Mouse (Mus musculus) kidney, embryonic 14.5 days (tissue): ENCODE measurements around the gene 2300009A05Rik. TPM values are rescaled to one million over a fixed set of nuclear protein-coding genes. Genes with fewer than 3 reads are reported as not detected.

ENCODE experiments used
- ATAC-seq: fragments of 200-750 bp; cut with Nextera tagmentation; 2 replicates; pipeline ENCODE4 v1.8.0; 2017; ENCODE audit warnings: moderate number of reproducible peaks, mild to moderate bottlenecking, moderate TSS enrichment, moderate library complexity; ENCODE audit not compliant: low FRiP score, low TSS enrichment
- H3K27ac ChIP-seq: fragments of 300-500 bp; sonication (generic); 2 replicates; pipeline ENCODE4 v1.5.1; 2014; ENCODE audit warnings: low read depth, mild to moderate bottlenecking, low read length, moderate library complexity, mixed read lengths
- H3K27me3 ChIP-seq: fragments of 300-500 bp; sonication (generic); 2 replicates; pipeline ENCODE4 v1.6.1; 2014; ENCODE audit warnings: mild to moderate bottlenecking, low read length; ENCODE audit not compliant: control insufficient read depth, insufficient read depth
- H3K36me3 ChIP-seq: fragments of 300-500 bp; sonication (generic); 2 replicates; pipeline ENCODE4 v1.6.1; 2014; ENCODE audit warnings: low read length, mixed read lengths; ENCODE audit not compliant: control insufficient read depth, insufficient read depth
- H3K4me1 ChIP-seq: fragments of 300-500 bp; sonication (generic); 2 replicates; pipeline ENCODE4 v1.6.1; 2014; ENCODE audit warnings: low read length, mixed read lengths; ENCODE audit not compliant: control insufficient read depth, insufficient read depth
- H3K4me2 ChIP-seq: fragments of 300-500 bp; sonication (generic); replicated peaks from 2 replicates; pipeline ENCODE4 v1.6.1; 2014; ENCODE audit warnings: low read depth, mild to moderate bottlenecking, low read length
- H3K4me3 ChIP-seq: fragments of 300-500 bp; sonication (generic); 2 replicates; pipeline ENCODE4 v1.5.1; 2014; ENCODE audit warnings: mild to moderate bottlenecking, low read length
- H3K9ac ChIP-seq: fragments of 300-500 bp; sonication (generic); 2 replicates; pipeline ENCODE4 v1.6.1; 2014; ENCODE audit warnings: low read depth, mild to moderate bottlenecking, low read length, moderate library complexity
- H3K9me3 ChIP-seq: fragments of 300-500 bp; sonication (generic); 2 replicates; pipeline ENCODE4 v1.6.1; 2016; ENCODE audit warnings: low read length; ENCODE audit not compliant: control insufficient read depth
- whole genome bisulfite sequencing: fragments of 180-500 bp; shearing (Covaris S2); extraction: QIAGEN DNeasy Blood & Tissue Kit; methylation state at CpG from one replicate; pipeline ENCODE4 v1.1.7; 2014; 5-methylcytosine and 5-hydroxymethylcytosine counted together
- polyA plus RNA-seq: library from polyadenylated mRNA; unstranded; fragments of >200 nt; fragmentation: Nextera tagmentation; extraction: Ambion mirVana; gene quantifications from 2 replicates; pipeline ENCODE4 v1.2.1, GENCODE M21; 2014

Gene 2300009A05Rik
- polyA plus RNA-seq, 1 experiment from 2014 or later: 55.1 TPM

- no peak for ATAC-seq
- WGBS: 97% methylated on average over 4 of the region's 4 CpGs
- no peak overlapping the region for H3K4me2 ChIP-seq
Observed at GRCm38 (mm10) chr9:63382761-63383160, 16.3 kb downstream of the 2300009A05Rik start.

GRCm38 (mm10) chr9:63380326-63380725 is 18.7 kb downstream of the 2300009A05Rik start:
- 85% methylated on average over 3 of the region's 3 CpGs for WGBS
- Histone ChIP-seq H3K9ac (no peak overlapping the region), H3K4me3 (no peak overlapping the region), H3K4me1 (peaks cover 12% of the 10 kb centered on the region; the same call in 1 of the 2 replicates), H3K27me3 (no peaks in the 10 kb centered on the region), H3K36me3 (no peaks in the 10 kb centered on the region), H3K4me2 (no peak overlapping the region), H3K9me3 (no peaks in the 10 kb centered on the region), H3K27ac (no peak overlapping the region)
- ATAC-seq: no peak

More at GRCm38 (mm10) chr9:63382761-63383160, 16.3 kb downstream of the 2300009A05Rik start:
- Histone ChIP-seq H3K27ac (no peak overlapping the region), H3K36me3 (no peaks in the 10 kb centered on the region), H3K9me3 (no peaks in the 10 kb centered on the region), H3K4me3 (no peak overlapping the region), H3K4me1 (0 out of 2 replicates have a peak, but pooled peaks cover 5% of the 10 kb centered on the region), H3K27me3 (no peaks in the 10 kb centered on the region), H3K9ac (no peak overlapping the region)

- H3K36me3 ChIP-seq: peaks cover 6% of the 10 kb centered on the region
- H3K4me2 ChIP-seq: peak overlapping the region; percentile 87
- no peak for ATAC-seq
- H3K9ac ChIP-seq: peak overlapping the region; percentile 88
- peak overlapping the region; percentile 89 for H3K4me3 ChIP-seq
- H3K27me3 ChIP-seq: no peaks in the 10 kb centered on the region
- peaks cover 12% of the 10 kb centered on the region; the same call in 1 of the 2 replicates for H3K4me1 ChIP-seq
- H3K27ac ChIP-seq: no peak overlapping the region
- WGBS: 20% methylated on average over 8 of the region's 8 CpGs
- no peaks in the 10 kb centered on the region for H3K9me3 ChIP-seq
Observed at GRCm38 (mm10) chr9:63378174-63378573, 20.9 kb downstream of the 2300009A05Rik start.

GRCm38 (mm10) chr9:63377270-63378142 is 21.5 kb downstream of the 2300009A05Rik start, which contains the start of gene Map2k5:
Gene Map2k5 (minus strand): TSS chr9:63377902.
- peaks cover 12% of the 10 kb centered on the region; the same call in 1 of the 2 replicates for H3K4me1 ChIP-seq
- H3K36me3 ChIP-seq: peaks cover 6% of the 10 kb centered on the region
- ATAC-seq: peak; percentile 94
- WGBS: 1% methylated on average over 58 of the region's 58 CpGs
- no peaks in the 10 kb centered on the region for H3K9me3 ChIP-seq
- peak within 1 kb of the TSS; percentile 89 for H3K4me3 ChIP-seq
- no peaks in the 10 kb centered on the region for H3K27me3 ChIP-seq
- peak within 1 kb of the TSS; percentile 87 for H3K4me2 ChIP-seq
- H3K9ac ChIP-seq: peak within 1 kb of the TSS; percentile 88
- peak within 1 kb of the TSS; percentile 82 for H3K27ac ChIP-seq

GRCm38 (mm10) chr9:63373315-63373714 is 25.7 kb downstream of the 2300009A05Rik start:
- no peak for ATAC-seq
- Histone ChIP-seq H3K27me3 (no peaks in the 10 kb centered on the region), H3K36me3 (peaks cover 20% of the 10 kb centered on the region), H3K9ac (no peak overlapping the region), H3K4me1 (peaks cover 9% of the 10 kb centered on the region; the same call in 1 of the 2 replicates), H3K4me2 (no peak overlapping the region), H3K4me3 (no peak overlapping the region), H3K9me3 (no peaks in the 10 kb centered on the region), H3K27ac (no peak overlapping the region)
- 89% methylated on average over 2 of the region's 2 CpGs for WGBS

- H3K4me2 ChIP-seq: no peak overlapping the region
- H3K9me3 ChIP-seq: no peaks in the 10 kb centered on the region
- no peak overlapping the region for H3K4me3 ChIP-seq
- no peak overlapping the region for H3K27ac ChIP-seq
- H3K36me3 ChIP-seq: peaks cover 20% of the 10 kb centered on the region
- WGBS: 77% methylated on average over 8 of the region's 8 CpGs
- no peaks in the 10 kb centered on the region for H3K27me3 ChIP-seq
- H3K4me1 ChIP-seq: peaks cover 8% of the 10 kb centered on the region; the same call in 1 of the 2 replicates
- no peak for ATAC-seq
- no peak overlapping the region for H3K9ac ChIP-seq
Observed at GRCm38 (mm10) chr9:63372541-63372940, 26.5 kb downstream of the 2300009A05Rik start.

- H3K36me3 ChIP-seq: peaks cover 3% of the 10 kb centered on the region; the same call in 1 of the 2 replicates
- ATAC-seq: no peak
- no peak overlapping the region for H3K9ac ChIP-seq
- H3K4me1 ChIP-seq: peaks cover 5% of the 10 kb centered on the region; the same call in 1 of the 2 replicates
- no peaks in the 10 kb centered on the region for H3K9me3 ChIP-seq
- H3K4me3 ChIP-seq: no peak overlapping the region
- H3K27me3 ChIP-seq: no peaks in the 10 kb centered on the region
- no peak overlapping the region for H3K4me2 ChIP-seq
- 67% methylated on average over 3 of the region's 3 CpGs for WGBS
- H3K27ac ChIP-seq: no peak overlapping the region
Observed at GRCm38 (mm10) chr9:63360410-63360809, 38.6 kb downstream of the 2300009A05Rik start.

GRCm38 (mm10) chr9:63359016-63359415 is 40.0 kb downstream of the 2300009A05Rik start:
- no peak overlapping the region for H3K9ac ChIP-seq
- peaks cover 5% of the 10 kb centered on the region; the same call in 1 of the 2 replicates for H3K4me1 ChIP-seq
- no peak overlapping the region for H3K27ac ChIP-seq
- H3K36me3 ChIP-seq: no peaks in the 10 kb centered on the region
- 80% methylated on average over 5 of the region's 5 CpGs for WGBS
- H3K4me2 ChIP-seq: no peak overlapping the region
- ATAC-seq: no peak
- H3K4me3 ChIP-seq: no peak overlapping the region
- no peaks in the 10 kb centered on the region for H3K9me3 ChIP-seq
- no peaks in the 10 kb centered on the region for H3K27me3 ChIP-seq

- peaks cover 5% of the 10 kb centered on the region; the same call in 1 of the 2 replicates for H3K4me1 ChIP-seq
- H3K9ac ChIP-seq: no peak overlapping the region
- no peak overlapping the region for H3K4me3 ChIP-seq
- H3K4me2 ChIP-seq: no peak overlapping the region
- H3K27me3 ChIP-seq: no peaks in the 10 kb centered on the region
- H3K9me3 ChIP-seq: no peaks in the 10 kb centered on the region
- H3K36me3 ChIP-seq: no peaks in the 10 kb centered on the region
- no peak for ATAC-seq
- no peak overlapping the region for H3K27ac ChIP-seq
- 44% methylated on average over 4 of the region's 4 CpGs for WGBS
Observed at GRCm38 (mm10) chr9:63356721-63357120, 42.3 kb downstream of the 2300009A05Rik start.
